Mouse (Mus musculus) G1E-ER4 (cell line): Measurements from ENCODE around the gene Dhps. TPM values are rescaled to one million over a fixed set of nuclear protein-coding genes. Genes with fewer than 3 reads are reported as not detected.

ENCODE experiments used
- GATA1 ChIP-seq: IDR thresholded peaks from one replicate; pipeline ENCODE4 v1.8.0; 2012; ENCODE audit warnings: low read length, inconsistent platforms
- polyA plus RNA-seq: library from polyadenylated mRNA; stranded (reverse); fragments of >175 nt; gene quantifications from 2 replicates; pipeline ENCODE4 v1.2.3, GENCODE M21; 2012

The Dhps gene
- 35.9 and 40.4 TPM in 2 replicates for polyA plus RNA-seq

DNA sequence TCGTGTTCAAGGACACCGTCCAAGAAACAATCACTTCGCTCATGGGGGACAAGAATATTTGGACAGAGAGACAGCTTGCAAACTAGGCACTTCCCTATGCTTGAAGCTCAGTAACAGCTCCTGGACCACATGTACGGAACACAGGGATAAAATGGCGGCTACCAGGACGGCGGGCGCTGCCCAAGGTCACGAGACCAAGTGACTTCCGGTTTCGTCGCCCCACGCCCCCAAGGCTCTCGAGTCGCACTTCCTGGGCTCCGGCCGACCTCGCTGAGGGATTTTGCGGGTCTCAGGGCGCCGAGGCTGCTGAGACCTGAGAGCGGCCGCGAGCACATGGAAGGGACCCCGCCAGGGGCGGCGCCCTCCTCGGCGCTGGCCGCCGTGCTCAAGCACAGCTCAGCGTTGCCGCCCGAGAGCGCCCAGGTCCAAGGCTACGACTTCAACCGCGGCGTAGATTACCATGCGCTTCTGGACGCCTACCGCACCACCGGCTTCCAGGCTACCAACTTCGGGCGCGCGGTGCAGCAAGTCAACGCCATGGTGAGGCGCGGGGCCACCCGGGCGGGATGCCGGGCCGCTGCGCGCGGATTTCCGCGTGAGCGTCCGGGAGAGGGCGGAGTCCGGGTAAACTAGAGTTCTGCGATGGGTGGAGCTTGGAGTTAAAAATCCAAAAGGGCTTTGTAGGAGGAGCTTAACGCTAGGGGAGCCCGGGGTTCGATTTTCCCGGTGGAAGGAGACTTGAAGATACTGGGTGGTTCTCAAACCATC, at the start of gene Dhps:
TSS of gene Dhps (plus strand) at position 244 of the 768 bp plus-strand sequence.
- TF ChIP-seq GATA1, result no peak

DNA sequence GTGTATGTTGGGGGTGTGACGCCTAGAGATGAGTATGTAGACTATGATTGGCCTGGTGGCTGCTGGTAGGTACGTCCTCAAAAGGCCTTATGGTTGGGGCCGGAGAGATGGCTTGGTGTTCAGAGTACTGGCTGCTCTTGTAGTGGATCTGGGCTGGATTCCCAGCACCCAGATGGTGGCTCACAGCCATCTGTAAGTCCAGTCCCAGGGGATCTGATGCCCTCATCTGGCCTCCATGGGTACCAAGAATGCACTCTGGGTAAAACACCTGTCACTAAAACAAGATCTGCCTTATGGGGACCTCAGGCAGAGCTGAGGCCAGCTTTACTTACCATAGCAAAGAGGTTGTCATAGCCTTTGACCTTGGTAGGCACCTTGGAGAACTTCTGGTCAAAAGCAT, 47.7 kb upstream of the Dhps start:
- no peak for TF ChIP-seq GATA1

DNA sequence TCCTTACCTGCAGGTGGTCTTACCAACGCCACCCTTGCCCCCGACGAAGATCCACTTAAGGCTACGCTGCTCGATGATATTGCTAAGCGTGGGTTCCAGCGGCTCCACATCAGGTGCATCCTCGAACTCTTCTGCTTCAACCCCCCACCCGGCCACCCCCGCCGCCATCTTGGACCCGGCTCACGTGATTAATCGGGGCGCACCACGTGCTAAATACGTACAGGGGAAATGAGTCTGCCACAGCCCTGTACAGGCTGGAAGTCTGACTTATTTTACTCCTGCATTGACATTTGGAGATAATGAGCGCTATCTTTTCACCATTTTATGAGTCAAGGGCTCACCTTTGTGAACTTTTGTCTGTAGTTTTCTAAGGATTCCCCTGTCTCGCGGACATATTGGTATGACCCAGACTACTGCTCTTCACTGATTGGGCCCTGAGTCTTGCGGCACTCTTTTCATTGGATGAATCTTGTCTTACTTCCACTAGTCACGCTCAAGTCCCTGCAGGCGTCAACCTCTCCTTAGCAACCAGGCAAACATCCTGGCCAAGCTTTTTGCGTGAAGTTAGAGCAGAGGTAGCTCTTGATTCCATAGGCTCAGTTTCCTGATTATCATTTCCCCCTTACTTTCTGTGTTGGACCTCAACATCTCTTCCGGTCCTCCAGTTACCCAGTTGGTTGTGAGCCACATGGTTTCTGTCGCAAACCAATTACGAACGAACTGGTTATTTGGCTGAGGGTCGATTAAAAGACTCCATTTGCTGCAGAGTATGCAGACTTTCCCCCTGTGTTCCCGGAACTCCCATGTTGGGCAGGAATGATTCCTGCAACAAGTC, 46.2 kb upstream of the Dhps start, which contains the start of gene Asna1:
TSS of gene Asna1 (minus strand) at position 184 of the 835 bp plus-strand sequence.
- no peak for TF ChIP-seq GATA1

GRCm38 (mm10) chr8:85026670-85027515, 44.7 kb upstream of the Dhps start, which contains the start of gene Trir:
Gene Trir (plus strand): TSS chr8:85026823.
- no peak for TF ChIP-seq GATA1

DNA sequence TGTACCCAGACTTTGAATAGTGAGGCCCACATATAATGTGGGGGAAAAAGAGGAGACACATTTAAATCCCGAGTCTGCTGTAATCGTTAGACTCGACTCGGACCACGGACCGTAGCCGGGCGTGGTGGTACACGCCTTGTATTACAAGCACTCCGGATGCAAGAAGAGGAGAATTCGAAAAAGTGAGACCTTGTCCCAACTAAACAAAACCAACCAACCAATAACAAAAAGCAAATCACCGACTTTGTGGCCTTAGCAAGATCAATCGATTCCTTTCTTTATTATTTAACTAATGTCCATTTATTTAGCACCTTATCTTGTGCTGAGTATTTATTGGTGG, 44.1 kb upstream of the Dhps start:
- TF ChIP-seq GATA1, result no peak

DNA sequence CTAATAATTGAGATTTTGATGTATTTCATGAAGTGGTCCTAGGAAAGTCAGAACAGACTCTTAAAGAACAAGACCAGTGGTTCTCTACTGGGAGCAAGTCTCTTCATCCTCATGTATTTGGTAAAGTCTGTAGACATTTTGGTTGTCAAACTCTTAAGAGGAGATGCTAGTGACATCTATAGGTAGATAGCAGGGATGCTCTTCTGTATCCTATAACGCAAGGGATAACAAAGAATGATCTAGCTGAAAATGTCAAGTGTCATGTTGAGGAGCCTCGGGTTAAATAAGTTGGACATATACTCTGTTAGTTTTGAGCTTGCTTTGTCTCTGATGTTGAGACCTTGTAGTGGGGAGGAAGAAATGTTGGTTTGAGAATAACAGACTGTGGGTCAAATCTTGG, 43.6 kb upstream of the Dhps start:
- no peak for TF ChIP-seq GATA1

DNA sequence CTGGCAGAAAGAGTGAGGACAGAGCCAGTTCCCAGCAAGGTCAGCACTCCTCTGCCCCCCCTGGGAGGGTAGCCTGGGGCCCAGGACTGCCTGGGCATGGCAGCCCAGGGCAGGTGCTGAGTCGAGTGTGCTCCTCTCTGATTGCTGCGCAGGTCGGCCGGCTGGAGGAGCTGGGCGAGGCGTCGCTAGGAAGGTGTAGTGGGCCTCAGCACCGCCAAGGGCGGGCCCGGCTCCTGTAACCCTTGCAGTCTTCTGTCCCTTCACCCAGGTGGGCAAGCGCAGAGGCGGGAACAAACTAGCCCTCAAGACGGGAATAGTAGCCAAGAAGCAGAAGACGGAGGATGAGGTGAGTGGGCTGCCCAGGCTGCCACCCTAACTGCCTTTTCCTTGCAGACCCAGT, 42.3 kb upstream of the Dhps start:
- TF ChIP-seq GATA1, result no peak

DNA sequence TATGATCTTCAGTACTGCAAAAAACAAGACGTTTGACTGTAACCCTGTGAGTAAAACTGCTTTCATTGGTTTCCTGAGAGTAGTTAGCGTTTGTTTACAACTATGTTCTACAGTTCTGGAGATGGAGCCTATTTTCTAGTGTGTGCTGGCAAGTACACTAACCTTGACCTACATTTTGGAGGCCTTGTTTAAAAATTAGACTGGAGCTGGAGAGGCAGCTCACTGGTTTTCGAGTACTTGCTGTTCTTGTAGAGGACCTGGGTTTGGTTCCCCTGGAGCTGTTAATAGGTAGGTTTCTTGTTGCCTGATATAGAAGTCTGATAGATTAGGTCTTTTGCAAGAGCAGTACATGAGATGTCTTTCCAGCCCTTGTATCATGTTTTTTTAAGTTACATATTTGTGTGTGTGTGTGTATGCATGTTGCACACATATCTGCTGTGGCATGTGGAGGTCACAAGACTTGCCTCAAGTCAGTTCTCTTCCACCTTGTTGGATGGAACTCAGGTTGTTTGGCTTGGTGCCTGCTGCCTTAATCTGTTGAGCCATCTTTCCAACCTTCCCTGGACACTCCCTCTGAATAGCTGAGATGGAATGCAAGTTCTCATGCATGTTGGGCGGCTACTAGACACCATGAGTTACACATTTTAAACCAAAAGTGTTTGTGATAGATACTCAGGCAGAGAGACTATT, 38.8 kb upstream of the Dhps start:
- no peak for TF ChIP-seq GATA1

GRCm38 (mm10) chr8:85033867-85034266, 37.7 kb upstream of the Dhps start:
- TF ChIP-seq GATA1, result no peak

GRCm38 (mm10) chr8:85034764-85035163, 36.8 kb upstream of the Dhps start:
- TF ChIP-seq GATA1, result no peak

- TF ChIP-seq GATA1, result no peak
Observed at GRCm38 (mm10) chr8:85035165-85035727, 36.3 kb upstream of the Dhps start.

DNA sequence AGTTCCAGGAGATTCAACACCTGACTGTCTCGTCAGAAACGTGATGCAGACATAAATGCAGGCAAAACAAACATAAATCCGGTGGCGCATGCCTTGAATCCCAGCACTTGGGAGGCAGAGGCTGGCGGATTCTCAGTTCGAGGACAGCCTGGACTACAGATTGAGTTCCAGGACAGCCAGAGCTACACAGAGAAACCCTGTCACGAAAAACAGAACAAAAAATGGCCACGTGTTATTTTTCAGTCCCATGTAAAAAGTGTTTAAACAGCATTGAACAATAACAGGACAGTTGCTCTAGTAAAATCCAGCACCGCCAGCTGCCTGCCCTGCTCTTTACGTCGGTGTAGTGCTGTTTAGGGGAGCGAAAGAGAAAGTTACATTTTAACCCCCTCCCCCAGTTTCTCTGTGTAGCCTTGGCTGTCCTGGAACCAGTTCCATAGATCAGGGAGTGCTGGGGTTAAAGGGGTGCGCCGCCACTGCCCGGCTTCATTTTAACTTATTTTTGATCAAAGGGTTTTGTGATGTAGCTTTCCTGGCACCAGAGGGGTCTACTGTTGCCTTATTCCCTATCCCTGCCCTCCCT, 35.7 kb upstream of the Dhps start:
- no peak for TF ChIP-seq GATA1

DNA sequence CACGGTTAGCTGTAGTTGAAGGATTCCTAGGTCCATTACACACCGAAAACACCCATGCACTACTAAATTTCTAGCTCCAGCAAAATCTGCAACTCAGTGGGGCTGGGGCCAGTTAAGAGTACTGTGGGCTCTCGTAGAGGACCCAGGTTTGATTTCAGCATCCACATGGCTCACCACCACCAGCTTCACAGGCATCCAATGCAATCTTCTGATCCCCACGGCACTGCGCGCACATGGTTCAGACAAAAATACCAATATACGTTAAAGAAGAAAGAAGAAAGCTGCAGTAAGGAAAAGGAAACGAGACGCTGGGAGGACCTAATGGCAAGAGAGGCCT, 35.2 kb upstream of the Dhps start:
- no peak for TF ChIP-seq GATA1

DNA sequence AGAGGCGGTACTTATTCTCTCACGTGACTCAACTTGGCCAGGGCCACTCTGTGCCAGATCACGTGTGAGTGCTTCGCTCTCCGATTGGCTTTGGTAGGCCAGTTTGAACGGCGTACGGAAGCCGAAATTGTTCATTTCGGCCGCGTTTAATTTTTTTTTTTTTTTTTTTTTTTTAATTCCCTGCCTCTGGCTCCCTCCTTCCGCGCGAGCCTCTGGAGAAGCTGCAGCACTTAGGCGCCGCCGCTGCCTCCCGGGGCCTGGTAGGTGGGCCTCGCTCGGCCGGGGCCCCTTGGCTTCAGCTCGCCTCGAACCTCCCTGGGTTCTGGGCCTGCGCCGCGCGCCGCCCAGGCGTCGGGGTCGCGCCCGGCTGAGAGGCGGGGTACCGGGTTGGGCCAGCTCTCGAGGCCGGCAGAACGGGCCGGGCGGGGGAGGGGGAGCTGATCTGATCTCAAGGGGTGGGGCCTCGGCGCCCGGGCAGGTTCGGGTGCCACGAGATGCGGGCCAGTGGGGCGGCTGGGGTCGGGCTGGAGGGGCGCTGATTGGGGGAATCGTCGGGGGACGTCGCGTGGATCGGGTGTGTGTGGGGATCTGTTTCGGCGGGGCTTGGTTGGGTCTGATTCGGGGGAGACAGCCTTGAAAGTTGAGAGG, 34.7 kb upstream of the Dhps start, which contains the start of gene Tnpo2:
TSS of gene Tnpo2 (plus strand) at position 198 of the 648 bp plus-strand sequence.
- TF ChIP-seq GATA1, result no peak
